Mouse (Mus musculus): Measurements from ENCODE around the gene Rufy3. TPM values are rescaled to one million over a fixed set of nuclear protein-coding genes. Genes with fewer than 3 reads are reported as not detected.
"Not testable (repeated sequence)": the region's sequence is repeated elsewhere in the genome, so short reads cannot be mapped to it uniquely, and the experiment has no call there.

Rufy3 gene
- 10 to 100 TPM; 15.8 to 16.1 TPM for total RNA-seq (2021)

GRCm38 (mm10) chr5:88564501-88565147 lies at the start of gene Rufy3:
Gene Rufy3 (plus strand): TSS chr5:88565040.
- DNase-seq, result peak; percentile 90

- peak; percentile 42 for DNase-seq
Measured at GRCm38 (mm10) chr5:88519232-88519631, 45.6 kb upstream of the Rufy3 start.

- DNase-seq, result no peak
Measured at GRCm38 (mm10) chr5:88527657-88528056, 37.2 kb upstream of the Rufy3 start, which contains the start of gene Jchain. Gene Jchain (minus strand): TSS chr5:88527891.

GRCm38 (mm10) chr5:88530908-88531307 lies 33.9 kb upstream of the Rufy3 start:
- DNase-seq, result no peak

GRCm38 (mm10) chr5:88534697-88535096 lies 30.1 kb upstream of the Rufy3 start:
- DNase-seq, result no peak

- no peak for DNase-seq
Measured at GRCm38 (mm10) chr5:88540845-88541244, 24.0 kb upstream of the Rufy3 start.

GRCm38 (mm10) chr5:88542651-88543282 lies 22.1 kb upstream of the Rufy3 start:
- peak; percentile 68 for DNase-seq

GRCm38 (mm10) chr5:88544411-88544810 lies 20.4 kb upstream of the Rufy3 start:
- DNase-seq, result not testable (repeated sequence)

- DNase-seq, result no peak
Measured at GRCm38 (mm10) chr5:88545536-88545935, 19.3 kb upstream of the Rufy3 start.

GRCm38 (mm10) chr5:88553271-88554085 lies 11.4 kb upstream of the Rufy3 start:
- DNase-seq, result no peak

GRCm38 (mm10) chr5:88554086-88554886 lies 10.6 kb upstream of the Rufy3 start, which contains the start of gene Utp3:
Gene Utp3 (plus strand): TSS chr5:88554462.
- DNase-seq, result peak; percentile 98

- DNase-seq, result no peak
Measured at GRCm38 (mm10) chr5:88558991-88559390, 5.8 kb upstream of the Rufy3 start.

GRCm38 (mm10) chr5:88561080-88561814 lies 3.6 kb upstream of the Rufy3 start:
- DNase-seq, result no peak

- DNase-seq, result no peak
Measured at GRCm38 (mm10) chr5:88562863-88563780, 1.7 kb upstream of the Rufy3 start.

- peak; percentile 81 for DNase-seq
Measured at GRCm38 (mm10) chr5:88565148-88566033, 551 bp downstream of the Rufy3 start.

GRCm38 (mm10) chr5:88566034-88566841 lies 1.4 kb downstream of the Rufy3 start:
- DNase-seq, result no peak

- no peak for DNase-seq
Measured at GRCm38 (mm10) chr5:88569541-88569940, 4.7 kb downstream of the Rufy3 start.

GRCm38 (mm10) chr5:88574829-88575228 lies 10.0 kb downstream of the Rufy3 start:
- DNase-seq, result no peak

Data from heart, postnatal 4 days (tissue).